Mouse (Mus musculus): Measurements from ENCODE around the gene Phf24. TPM values are rescaled to one million over a fixed set of nuclear protein-coding genes. Genes with fewer than 3 reads are reported as not detected.

The Phf24 gene
- polyA plus RNA-seq, 1 experiment, result 1.3 TPM

DNA sequence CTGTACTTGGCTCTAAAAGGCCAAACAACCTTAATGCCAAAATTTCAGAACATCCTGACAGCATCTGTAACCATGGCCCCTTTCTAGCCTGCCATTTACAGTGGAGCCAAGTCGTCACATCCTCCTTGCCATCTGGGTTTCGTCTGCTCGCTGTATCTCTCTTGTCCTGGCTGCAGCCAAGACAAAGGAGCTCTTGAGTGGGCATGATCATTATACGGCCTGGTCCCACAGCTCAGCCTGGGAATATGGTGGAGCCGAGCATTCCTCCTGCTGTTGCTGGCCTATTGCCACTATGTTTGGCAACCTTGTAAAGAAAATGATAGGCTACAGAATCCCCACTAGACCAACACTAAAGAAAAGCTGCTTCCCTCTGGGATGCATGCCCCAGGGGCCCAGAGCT is 26.9 kb downstream of the Phf24 start:
- H3K27me3 ChIP-seq (ENCODE audit: control insufficient read depth, insufficient read depth, low read length), result no peaks in the 10 kb centered on the region
- H3K36me3 ChIP-seq (ENCODE audit: control insufficient read depth, insufficient read depth, low read length), result no peaks in the 10 kb centered on the region
- TF ChIP-seq CTCF (IDR thresholded peaks at IDR 0.05; ENCODE audit: control insufficient read depth, insufficient read depth, insufficient replicate concordance, low read depth, low read length) (no peak), POLR2A (IDR thresholded peaks at IDR 0.05; ENCODE audit: control insufficient read depth, low read depth, low read length) (no peak)
- H3K27ac ChIP-seq (ENCODE audit: control insufficient read depth, insufficient read depth, low read depth, low read length), result no peak overlapping the region
- H3K4me3 ChIP-seq (ENCODE audit: control insufficient read depth, low read depth, low read length), result no peak overlapping the region
- peaks cover 10% of the 10 kb centered on the region for H3K4me1 ChIP-seq (ENCODE audit: control insufficient read depth, insufficient read depth, low read length)

DNA sequence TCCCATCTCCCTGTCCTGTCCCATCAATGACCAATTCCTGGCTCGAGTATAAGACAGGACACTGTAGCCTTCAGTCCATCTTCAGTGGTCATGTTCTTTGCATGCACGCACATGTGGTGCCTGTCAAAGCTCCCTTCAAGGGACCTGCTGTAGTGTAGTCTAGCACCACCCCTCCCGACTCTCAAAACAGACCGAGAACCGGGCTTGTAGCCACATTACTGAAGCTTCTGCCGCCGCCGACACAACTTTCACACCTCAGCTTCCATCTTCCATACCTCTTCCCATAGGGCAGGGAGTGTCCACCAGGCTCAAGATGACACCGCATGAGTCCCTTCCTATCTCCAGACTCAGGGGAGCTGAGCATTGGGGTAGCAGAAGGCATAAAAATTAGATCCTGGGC is 27.7 kb downstream of the Phf24 start:
- Histone ChIP-seq H3K36me3 (ENCODE audit: control insufficient read depth, insufficient read depth, low read length) (no peaks in the 10 kb centered on the region), H3K4me3 (ENCODE audit: control insufficient read depth, low read depth, low read length) (no peak overlapping the region), H3K27me3 (ENCODE audit: control insufficient read depth, insufficient read depth, low read length) (no peaks in the 10 kb centered on the region), H3K4me1 (ENCODE audit: control insufficient read depth, insufficient read depth, low read length) (peaks cover 15% of the 10 kb centered on the region), H3K27ac (ENCODE audit: control insufficient read depth, insufficient read depth, low read depth, low read length) (no peak overlapping the region)
- TF ChIP-seq POLR2A (IDR thresholded peaks at IDR 0.05; ENCODE audit: control insufficient read depth, low read depth, low read length) (no peak), CTCF (IDR thresholded peaks at IDR 0.05; ENCODE audit: control insufficient read depth, insufficient read depth, insufficient replicate concordance, low read depth, low read length) (no peak)

DNA sequence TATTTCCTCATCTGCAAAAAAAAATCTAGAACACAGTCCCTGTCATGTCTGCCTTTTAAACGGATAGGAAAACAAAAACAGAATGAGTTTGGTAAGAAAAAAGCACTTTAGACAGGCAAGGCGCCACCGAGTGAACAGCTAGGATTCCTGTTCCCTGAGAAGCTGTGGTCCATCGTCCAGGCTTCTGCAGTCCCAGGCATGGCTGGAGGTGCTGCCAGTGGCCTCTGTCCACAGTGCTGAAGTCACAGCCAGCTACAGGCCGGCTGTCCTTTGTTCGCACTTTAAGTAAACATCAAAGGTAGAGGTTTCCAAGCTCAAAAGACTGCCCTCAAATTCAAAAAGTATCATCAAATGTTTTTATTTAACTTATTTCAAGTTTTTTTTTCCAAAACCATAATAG is 28.6 kb downstream of the Phf24 start:
- no peak for TF ChIP-seq CTCF (IDR thresholded peaks at IDR 0.05; ENCODE audit: control insufficient read depth, insufficient read depth, insufficient replicate concordance, low read depth, low read length)
- TF ChIP-seq POLR2A (IDR thresholded peaks at IDR 0.05; ENCODE audit: control insufficient read depth, low read depth, low read length), result no peak
- Histone ChIP-seq H3K36me3 (ENCODE audit: control insufficient read depth, insufficient read depth, low read length) (no peaks in the 10 kb centered on the region), H3K27me3 (ENCODE audit: control insufficient read depth, insufficient read depth, low read length) (no peaks in the 10 kb centered on the region), H3K4me3 (ENCODE audit: control insufficient read depth, low read depth, low read length) (no peak overlapping the region), H3K4me1 (ENCODE audit: control insufficient read depth, insufficient read depth, low read length) (peaks cover 17% of the 10 kb centered on the region), H3K27ac (ENCODE audit: control insufficient read depth, insufficient read depth, low read depth, low read length) (no peak overlapping the region)

DNA sequence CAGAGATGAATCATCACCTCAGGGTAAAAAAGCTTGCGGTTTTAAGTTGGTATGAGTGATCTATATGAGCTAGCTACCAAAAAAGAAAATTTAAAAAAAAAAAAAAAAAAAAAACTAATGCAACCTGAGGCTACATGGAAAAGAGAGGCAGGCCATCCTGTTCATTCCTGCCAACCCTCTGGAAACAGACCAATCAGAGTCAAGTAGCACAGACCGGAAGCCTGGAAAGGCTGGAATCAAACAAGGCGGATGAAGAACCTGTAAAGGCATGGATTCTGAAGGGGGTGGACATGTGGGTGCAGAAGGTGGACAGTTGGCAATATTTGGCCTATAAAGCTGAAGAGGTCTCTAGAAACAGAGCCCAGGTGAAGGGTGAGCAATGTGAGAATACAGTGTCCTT is 29.0 kb downstream of the Phf24 start:
- Histone ChIP-seq H3K4me1 (ENCODE audit: control insufficient read depth, insufficient read depth, low read length) (peaks cover 20% of the 10 kb centered on the region), H3K36me3 (ENCODE audit: control insufficient read depth, insufficient read depth, low read length) (no peaks in the 10 kb centered on the region), H3K4me3 (ENCODE audit: control insufficient read depth, low read depth, low read length) (no peak overlapping the region), H3K27me3 (ENCODE audit: control insufficient read depth, insufficient read depth, low read length) (no peaks in the 10 kb centered on the region), H3K27ac (ENCODE audit: control insufficient read depth, insufficient read depth, low read depth, low read length) (no peak overlapping the region)
- TF ChIP-seq POLR2A (IDR thresholded peaks at IDR 0.05; ENCODE audit: control insufficient read depth, low read depth, low read length), result no peak
- TF ChIP-seq CTCF (IDR thresholded peaks at IDR 0.05; ENCODE audit: control insufficient read depth, insufficient read depth, insufficient replicate concordance, low read depth, low read length), result no peak

DNA sequence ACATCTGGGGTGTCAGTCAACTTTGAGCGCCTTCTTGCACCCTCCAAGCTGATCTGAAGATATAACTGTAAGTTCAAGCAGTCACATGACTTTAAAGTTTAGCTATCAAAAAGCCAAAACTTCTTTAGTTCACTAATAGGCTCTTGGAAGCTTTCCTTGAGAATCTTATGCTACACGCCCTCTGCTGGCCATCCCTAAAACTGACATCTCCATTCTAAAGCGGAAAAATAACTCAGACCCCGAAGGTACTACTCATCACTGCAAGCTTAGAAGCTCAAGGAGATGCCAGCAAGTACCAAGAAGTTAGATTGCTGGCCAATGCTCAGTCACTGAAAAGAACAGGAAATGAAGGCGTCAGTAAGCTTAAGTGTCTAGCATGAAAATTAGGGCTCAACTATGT is 29.5 kb downstream of the Phf24 start:
- Histone ChIP-seq H3K27ac (ENCODE audit: control insufficient read depth, insufficient read depth, low read depth, low read length) (no peak overlapping the region), H3K27me3 (ENCODE audit: control insufficient read depth, insufficient read depth, low read length) (no peaks in the 10 kb centered on the region), H3K36me3 (ENCODE audit: control insufficient read depth, insufficient read depth, low read length) (no peaks in the 10 kb centered on the region), H3K4me1 (ENCODE audit: control insufficient read depth, insufficient read depth, low read length) (peaks cover 23% of the 10 kb centered on the region), H3K4me3 (ENCODE audit: control insufficient read depth, low read depth, low read length) (no peak overlapping the region)
- TF ChIP-seq CTCF (IDR thresholded peaks at IDR 0.05; ENCODE audit: control insufficient read depth, insufficient read depth, insufficient replicate concordance, low read depth, low read length) (no peak), POLR2A (IDR thresholded peaks at IDR 0.05; ENCODE audit: control insufficient read depth, low read depth, low read length) (no peak)

DNA sequence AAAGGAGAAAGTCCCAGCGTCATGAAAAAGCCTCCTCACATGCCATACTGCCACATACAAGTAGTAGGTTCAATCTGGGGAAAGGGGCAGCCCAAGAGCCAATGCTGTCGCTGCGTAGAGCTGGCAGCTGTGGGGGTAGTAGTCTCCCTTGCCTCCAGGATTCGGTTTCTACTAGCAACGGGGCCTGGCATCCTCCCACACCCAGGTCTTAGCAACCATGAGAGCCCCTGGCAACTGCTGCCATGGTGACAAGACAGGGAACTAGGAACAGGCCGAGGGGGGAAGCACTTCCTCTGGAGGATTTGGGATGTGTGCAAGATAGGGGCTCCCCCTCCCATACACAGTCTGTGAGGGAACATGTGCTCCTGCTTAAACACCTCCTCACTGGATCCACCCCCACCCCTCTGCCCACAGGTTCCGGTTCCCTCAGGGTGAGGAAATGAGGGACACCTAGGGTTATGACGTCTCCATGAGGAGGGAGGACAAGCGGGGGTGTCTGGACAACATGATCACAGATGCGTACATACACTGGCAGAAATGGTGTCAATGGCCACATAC is 30.4 kb downstream of the Phf24 start:
- no peak for TF ChIP-seq POLR2A (IDR thresholded peaks at IDR 0.05; ENCODE audit: control insufficient read depth, low read depth, low read length)
- TF ChIP-seq CTCF (IDR thresholded peaks at IDR 0.05; ENCODE audit: control insufficient read depth, insufficient read depth, insufficient replicate concordance, low read depth, low read length), result no peak
- Histone ChIP-seq H3K4me3 (ENCODE audit: control insufficient read depth, low read depth, low read length) (no peak overlapping the region), H3K4me1 (ENCODE audit: control insufficient read depth, insufficient read depth, low read length) (peaks cover 23% of the 10 kb centered on the region), H3K27ac (ENCODE audit: control insufficient read depth, insufficient read depth, low read depth, low read length) (no peak overlapping the region), H3K27me3 (ENCODE audit: control insufficient read depth, insufficient read depth, low read length) (no peaks in the 10 kb centered on the region), H3K36me3 (ENCODE audit: control insufficient read depth, insufficient read depth, low read length) (no peaks in the 10 kb centered on the region)

DNA sequence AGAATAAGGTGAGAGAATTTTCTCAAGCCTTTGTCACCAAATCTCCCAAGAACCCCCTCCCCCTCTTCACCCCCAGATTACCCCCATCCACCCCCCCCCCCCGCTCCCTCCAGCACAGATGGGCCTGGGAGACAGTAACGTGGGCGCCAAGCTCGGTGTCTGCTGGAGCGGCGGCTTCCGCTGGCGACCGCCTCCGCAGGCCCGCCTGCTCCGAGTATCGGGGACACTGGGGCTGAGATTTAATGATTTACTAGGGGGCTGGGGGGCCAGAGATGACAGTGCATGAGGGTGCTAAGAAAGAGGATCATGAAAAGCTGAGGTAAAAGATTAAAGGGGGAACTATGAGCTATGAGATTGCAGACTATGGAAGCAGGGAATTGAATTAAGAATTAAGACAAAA is 32.1 kb downstream of the Phf24 start:
- no peaks in the 10 kb centered on the region for H3K36me3 ChIP-seq (ENCODE audit: control insufficient read depth, insufficient read depth, low read length)
- no peak overlapping the region for H3K4me3 ChIP-seq (ENCODE audit: control insufficient read depth, low read depth, low read length)
- TF ChIP-seq CTCF (IDR thresholded peaks at IDR 0.05; ENCODE audit: control insufficient read depth, insufficient read depth, insufficient replicate concordance, low read depth, low read length) (no peak), POLR2A (IDR thresholded peaks at IDR 0.05; ENCODE audit: control insufficient read depth, low read depth, low read length) (no peak)
- peaks cover 28% of the 10 kb centered on the region for H3K4me1 ChIP-seq (ENCODE audit: control insufficient read depth, insufficient read depth, low read length)
- H3K27me3 ChIP-seq (ENCODE audit: control insufficient read depth, insufficient read depth, low read length), result no peaks in the 10 kb centered on the region
- no peak overlapping the region for H3K27ac ChIP-seq (ENCODE audit: control insufficient read depth, insufficient read depth, low read depth, low read length)
